Mouse (Mus musculus) G1E (cell line): ENCODE measurements at regions not wholly inside any gene's neighbourhood (a gene's known extent, or its start where the extent isn't known, plus 50 kb on each side); places are given as distances from the start of the nearest gene placed in this dataset.

ENCODE experiments used
- CTCF ChIP-seq: IDR thresholded peaks from 2 replicates; pipeline ENCODE4 v1.5.1; 2012; ENCODE audit warnings: low read depth, low read length, inconsistent platforms, mixed read lengths
- GATA1 ChIP-seq: IDR thresholded peaks from 2 replicates; pipeline ENCODE4 v1.6.1; 2012; ENCODE audit warnings: borderline replicate concordance, low read length, inconsistent platforms, mixed read lengths
- TAL1 ChIP-seq: conservative IDR thresholded peaks from 2 replicates; pipeline ENCODE4 v1.6.1; 2012; ENCODE audit warnings: low read depth, low read length, inconsistent platforms, mixed read lengths

DNA sequence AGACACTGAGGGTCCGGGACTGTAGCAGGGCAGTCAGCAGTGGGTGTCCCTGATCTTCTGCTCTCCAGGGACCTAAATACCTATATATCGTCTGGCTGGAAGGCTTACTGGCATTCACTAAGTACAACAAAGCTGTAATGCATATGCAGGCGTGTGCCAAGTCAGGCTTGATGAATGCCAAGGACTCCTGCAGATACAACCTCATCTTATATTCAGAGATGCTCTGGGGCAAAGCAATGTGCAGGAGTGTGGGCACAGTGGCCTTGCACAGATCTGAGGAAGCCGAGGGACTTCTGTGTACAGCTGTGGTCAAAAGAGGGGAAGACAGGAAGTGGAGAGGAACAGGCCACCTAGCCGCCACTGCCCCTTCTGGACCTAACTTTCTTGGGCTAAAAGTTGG, 89.5 kb upstream of the Foxn2 start:
- no peak for TF ChIP-seq CTCF
- no peak for TF ChIP-seq GATA1
- no peak for TF ChIP-seq TAL1
